Mouse (Mus musculus) hindbrain, postnatal 0 days (tissue): ENCODE data around the gene Olfr1153. TPM values are rescaled to one million over a fixed set of nuclear protein-coding genes. Genes with fewer than 3 reads are reported as not detected.

Experiments used
- ATAC-seq: fragments of 200-750 bp; cut with Nextera tagmentation; 2 replicates; pipeline ENCODE4 v1.8.0; 2017; ENCODE audit warnings: mild to moderate bottlenecking, moderate TSS enrichment, moderate library complexity
- DNase-seq: peaks from one replicate; pipeline ENCODE4 v3.0.0-alpha.2; 2015; ENCODE audit warnings: low spot score
- H3K27ac ChIP-seq: fragments of 300-500 bp; sonication (generic); 2 replicates; pipeline ENCODE4 v1.5.1; 2014; ENCODE audit warnings: mild to moderate bottlenecking
- H3K27me3 ChIP-seq: fragments of 300-500 bp; sonication (generic); 2 replicates; pipeline ENCODE4 v1.6.1; 2014; ENCODE audit warnings: low read length, mixed read lengths; ENCODE audit not compliant: insufficient read depth
- H3K36me3 ChIP-seq: fragments of 300-500 bp; sonication (generic); 2 replicates; pipeline ENCODE4 v1.6.1; 2014; ENCODE audit warnings: low read length, mixed read lengths; ENCODE audit not compliant: insufficient read depth
- H3K4me1 ChIP-seq: fragments of 300-500 bp; sonication (generic); 2 replicates; pipeline ENCODE4 v1.6.1; 2014; ENCODE audit warnings: antibody characterized with exemption, low read length, mixed read lengths; ENCODE audit not compliant: insufficient read depth
- H3K4me2 ChIP-seq: fragments of 300-500 bp; sonication (generic); 2 replicates; pipeline ENCODE4 v1.6.1; 2014; ENCODE audit warnings: low read depth, mild to moderate bottlenecking, low read length, moderate library complexity, mixed read lengths
- H3K4me3 ChIP-seq: fragments of 300-500 bp; sonication (generic); 2 replicates; pipeline ENCODE4 v1.5.1; 2014; ENCODE audit warnings: low read length
- H3K9ac ChIP-seq: fragments of 300-500 bp; sonication (generic); replicated peaks from 2 replicates; pipeline ENCODE4 v1.6.1; 2014; ENCODE audit warnings: mild to moderate bottlenecking, low read length, moderate library complexity, mixed read lengths
- H3K9me3 ChIP-seq: fragments of 300-500 bp; sonication (generic); 2 replicates; pipeline ENCODE4 v1.6.1; 2016; ENCODE audit warnings: low read length, mixed read lengths
- CTCF ChIP-seq: IDR thresholded peaks from 2 replicates; pipeline ENCODE4 v1.5.1; 2016; ENCODE audit warnings: antibody characterized with exemption, control low read depth, low read depth
- WGBS: fragments of 180-500 bp; shearing (Covaris S2); extraction: QIAGEN DNeasy Blood & Tissue Kit; methylation state at CpG from one replicate; pipeline ENCODE4 v1.1.7; 2014; 5-methylcytosine and 5-hydroxymethylcytosine counted together
- polyA plus RNA-seq: library from polyadenylated mRNA; unstranded; fragments of >200 nt; fragmentation: Nextera tagmentation; extraction: Ambion mirVana; gene quantifications from 2 replicates; pipeline ENCODE4 v1.2.1, GENCODE M21; 2015
- total RNA-seq: library from RNA; depleted of rRNA; stranded (reverse); fragments of >200 nt; gene quantifications from 2 replicates; pipeline ENCODE4 v1.2.3, GENCODE M21; 2014; rRNA removed

Olfr1153 gene
- not detected in 2 replicates for total RNA-seq
- polyA plus RNA-seq = not detected in 2 replicates

- no peak within 1 kb of the TSS for H3K4me3 ChIP-seq
- H3K27ac ChIP-seq = no peak within 1 kb of the TSS
- ATAC-seq (no peak), DNase-seq (no peak)
- TF ChIP-seq CTCF = no peak
- WGBS = 75% methylated on average over 1 of the region's 1 CpGs
- no peaks in the 10 kb centered on the region for H3K36me3 ChIP-seq
- no peaks in the 10 kb centered on the region for H3K27me3 ChIP-seq
- H3K4me2 ChIP-seq = no peak within 1 kb of the TSS
- no peaks in the 10 kb centered on the region for H3K9me3 ChIP-seq
- no peak within 1 kb of the TSS for H3K9ac ChIP-seq
- H3K4me1 ChIP-seq = no peaks in the 10 kb centered on the region
Observed at GRCm38 (mm10) chr2:87894662-87895061, at the start of gene Olfr1153. Gene Olfr1153 (plus strand): TSS chr2:87894962.

- DNase-seq = no peak
- no peak for TF ChIP-seq CTCF
- Histone ChIP-seq H3K27ac (no peak within 1 kb of the TSS), H3K4me1 (no peaks in the 10 kb centered on the region), H3K4me3 (no peak within 1 kb of the TSS), H3K9ac (no peak within 1 kb of the TSS), H3K9me3 (no peaks in the 10 kb centered on the region), H3K36me3 (no peaks in the 10 kb centered on the region), H3K27me3 (no peaks in the 10 kb centered on the region), H3K4me2 (no peak within 1 kb of the TSS)
- no peak for ATAC-seq
- 93% methylated on average over 1 of the region's 1 CpGs for WGBS
Observed at GRCm38 (mm10) chr2:87855562-87855961, 39.2 kb upstream of the Olfr1153 start, which contains the start of gene Olfr1151. Gene Olfr1151 (plus strand): TSS chr2:87855862.

GRCm38 (mm10) chr2:87866192-87866591, 28.6 kb upstream of the Olfr1153 start, which contains the start of gene Olfr1152:
Gene Olfr1152 (plus strand): TSS chr2:87866492.
- ATAC-seq (no peak), DNase-seq (no peak)
- Histone ChIP-seq H3K27ac (no peak within 1 kb of the TSS), H3K9ac (no peak within 1 kb of the TSS), H3K9me3 (no peaks in the 10 kb centered on the region), H3K4me2 (no peak within 1 kb of the TSS), H3K4me3 (no peak within 1 kb of the TSS), H3K36me3 (no peaks in the 10 kb centered on the region), H3K27me3 (no peaks in the 10 kb centered on the region), H3K4me1 (no peaks in the 10 kb centered on the region)
- no peak for TF ChIP-seq CTCF

DNA sequence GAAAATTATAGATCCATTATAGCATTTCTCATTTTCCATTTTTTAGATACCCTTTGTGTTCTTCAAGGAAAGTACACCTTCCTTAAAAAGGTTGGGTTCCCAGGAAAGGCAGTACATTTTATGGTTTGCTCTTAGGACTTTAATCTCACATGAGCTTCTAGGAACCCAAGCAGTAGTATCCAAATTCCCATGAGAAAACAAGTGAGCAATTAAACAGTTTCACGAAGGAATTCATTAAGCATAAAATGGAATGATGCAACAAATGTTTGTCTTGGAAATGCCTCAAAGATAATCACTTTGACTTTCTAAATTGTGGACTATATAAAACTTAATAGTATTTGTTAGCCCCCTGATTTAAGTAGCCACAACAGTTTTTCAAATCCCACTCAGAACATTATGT, 10.3 kb downstream of the Olfr1153 start, which contains the start of gene Olfr1154:
Gene Olfr1154 (minus strand): TSS at position 101 of the 400 bp plus-strand sequence.
- H3K4me1 ChIP-seq = no peaks in the 10 kb centered on the region
- H3K4me3 ChIP-seq = no peak within 1 kb of the TSS
- H3K36me3 ChIP-seq = no peaks in the 10 kb centered on the region
- DNase-seq (no peak), ATAC-seq (no peak)
- no peaks in the 10 kb centered on the region for H3K27me3 ChIP-seq
- no peak within 1 kb of the TSS for H3K27ac ChIP-seq
- 85% methylated on average over 1 of the region's 1 CpGs for WGBS
- H3K9ac ChIP-seq = no peak within 1 kb of the TSS
- TF ChIP-seq CTCF = no peak
- H3K9me3 ChIP-seq = no peaks in the 10 kb centered on the region
- no peak within 1 kb of the TSS for H3K4me2 ChIP-seq

DNA sequence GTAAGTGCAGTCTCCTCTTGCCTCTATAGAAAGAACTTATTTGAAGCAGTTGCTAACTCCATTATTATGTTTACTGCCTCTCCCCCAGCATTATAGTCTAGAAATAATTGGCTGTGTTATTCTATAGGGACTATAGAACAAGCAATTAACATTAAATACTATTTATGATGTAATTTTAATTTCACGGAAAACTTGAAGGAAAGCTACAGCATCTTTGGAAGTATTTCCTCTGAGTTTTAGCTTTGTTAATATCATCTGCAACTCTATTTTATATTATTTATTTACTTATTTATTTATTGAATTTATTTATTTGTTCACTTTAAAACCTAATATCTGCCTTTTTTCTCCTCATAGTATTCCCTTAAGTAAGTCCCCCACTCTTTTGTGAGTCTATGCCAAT, 50.3 kb downstream of the Olfr1153 start, which contains the start of gene Olfr1155:
Gene Olfr1155 (minus strand): TSS at position 101 of the 400 bp plus-strand sequence.
- Histone ChIP-seq H3K4me1 (no peaks in the 10 kb centered on the region), H3K4me3 (no peak within 1 kb of the TSS), H3K27ac (no peak within 1 kb of the TSS), H3K4me2 (no peak within 1 kb of the TSS), H3K9ac (no peak within 1 kb of the TSS), H3K36me3 (no peaks in the 10 kb centered on the region), H3K27me3 (no peaks in the 10 kb centered on the region), H3K9me3 (no peaks in the 10 kb centered on the region)
- no peak for ATAC-seq
- DNase-seq = no peak
- TF ChIP-seq CTCF = no peak
- 96% methylated on average over 1 of the region's 1 CpGs for WGBS

Other genes with a start within 250 kb of the Olfr1153 start
- gene Olfr1133, start 247.6 kb upstream of the Olfr1153 start, total RNA-seq = not detected in 2 replicates
- not detected in 2 replicates for gene Olfr1133, start 247.6 kb upstream of the Olfr1153 start, polyA plus RNA-seq
- not detected in 2 replicates for gene Olfr1134, start 236.5 kb upstream of the Olfr1153 start, total RNA-seq
- not detected in 2 replicates for gene Olfr1134, start 236.5 kb upstream of the Olfr1153 start, polyA plus RNA-seq
- not detected in 2 replicates for gene Olfr1135, start 221.3 kb upstream of the Olfr1153 start, total RNA-seq
- not detected in 2 replicates for gene Olfr1135, start 221.3 kb upstream of the Olfr1153 start, polyA plus RNA-seq
- gene Olfr1136, start 201.0 kb upstream of the Olfr1153 start, total RNA-seq = not detected in 2 replicates
- gene Olfr1136, start 201.0 kb upstream of the Olfr1153 start, polyA plus RNA-seq = not detected in 2 replicates
- gene Olfr1137, start 181.8 kb upstream of the Olfr1153 start, total RNA-seq = not detected in 2 replicates
- gene Olfr1137, start 181.8 kb upstream of the Olfr1153 start, polyA plus RNA-seq = not detected in 2 replicates
- not detected in 2 replicates for gene Olfr1138, start 155.0 kb upstream of the Olfr1153 start, total RNA-seq
- gene Olfr1138, start 155.0 kb upstream of the Olfr1153 start, polyA plus RNA-seq = not detected in 2 replicates
- gene Olfr1140, start 151.2 kb upstream of the Olfr1153 start, total RNA-seq = not detected in 2 replicates
- 0.20 TPM in 1 of 2 replicates, not detected in the other for gene Olfr1140, start 151.2 kb upstream of the Olfr1153 start, polyA plus RNA-seq
- gene Olfr1141, start 141.0 kb upstream of the Olfr1153 start, total RNA-seq = not detected in 2 replicates
- not detected in 2 replicates for gene Olfr1141, start 141.0 kb upstream of the Olfr1153 start, polyA plus RNA-seq
- not detected in 2 replicates for gene Olfr152, start 115.5 kb upstream of the Olfr1153 start, total RNA-seq
- not detected in 2 replicates for gene Olfr152, start 115.5 kb upstream of the Olfr1153 start, polyA plus RNA-seq
- gene Olfr1143, start 94.4 kb upstream of the Olfr1153 start, total RNA-seq = not detected in 2 replicates
- not detected in 2 replicates for gene Olfr1143, start 94.4 kb upstream of the Olfr1153 start, polyA plus RNA-seq
- not detected in 2 replicates for gene Olfr1145, start 85.1 kb upstream of the Olfr1153 start, total RNA-seq
- gene Olfr1145, start 85.1 kb upstream of the Olfr1153 start, polyA plus RNA-seq = not detected in 2 replicates
- gene Olfr1148, start 64.4 kb upstream of the Olfr1153 start, total RNA-seq = not detected in 2 replicates
- gene Olfr1148, start 64.4 kb upstream of the Olfr1153 start, polyA plus RNA-seq = not detected in 2 replicates
- gene Olfr1150-ps1, start 51.0 kb upstream of the Olfr1153 start, total RNA-seq = not detected in 2 replicates
- not detected in 2 replicates for gene Olfr1150-ps1, start 51.0 kb upstream of the Olfr1153 start, polyA plus RNA-seq
- gene Olfr1151, start 39.1 kb upstream of the Olfr1153 start, total RNA-seq = not detected in 2 replicates
- gene Olfr1151, start 39.1 kb upstream of the Olfr1153 start, polyA plus RNA-seq = not detected in 2 replicates
- gene Olfr1152, start 28.5 kb upstream of the Olfr1153 start, total RNA-seq = not detected in 2 replicates
- gene Olfr1152, start 28.5 kb upstream of the Olfr1153 start, polyA plus RNA-seq = not detected in 2 replicates
- not detected in 2 replicates for gene Olfr1154, start 10.2 kb downstream of the Olfr1153 start, total RNA-seq
- not detected in 2 replicates for gene Olfr1154, start 10.2 kb downstream of the Olfr1153 start, polyA plus RNA-seq
- gene Olfr1155, start 50.2 kb downstream of the Olfr1153 start, total RNA-seq = not detected in 2 replicates
- gene Olfr1155, start 50.2 kb downstream of the Olfr1153 start, polyA plus RNA-seq = not detected in 2 replicates
- not detected in 2 replicates for gene Olfr1156, start 58.1 kb downstream of the Olfr1153 start, total RNA-seq
- gene Olfr1156, start 58.1 kb downstream of the Olfr1153 start, polyA plus RNA-seq = not detected in 2 replicates
- gene Olfr1157, start 73.3 kb downstream of the Olfr1153 start, total RNA-seq = not detected in 2 replicates
- gene Olfr1157, start 73.3 kb downstream of the Olfr1153 start, polyA plus RNA-seq = not detected in 2 replicates
- gene Olfr74, start 79.7 kb downstream of the Olfr1153 start, total RNA-seq = not detected in 2 replicates
- not detected in 2 replicates for gene Olfr74, start 79.7 kb downstream of the Olfr1153 start, polyA plus RNA-seq
- gene Olfr1158, start 95.2 kb downstream of the Olfr1153 start, total RNA-seq = not detected in 2 replicates
- gene Olfr1158, start 95.2 kb downstream of the Olfr1153 start, polyA plus RNA-seq = not detected in 2 replicates
- not detected in 2 replicates for gene Olfr1160, start 113.3 kb downstream of the Olfr1153 start, total RNA-seq
- not detected in 2 replicates for gene Olfr1160, start 113.3 kb downstream of the Olfr1153 start, polyA plus RNA-seq
- gene Olfr1161, start 127.8 kb downstream of the Olfr1153 start, total RNA-seq = not detected in 2 replicates
- gene Olfr1161, start 127.8 kb downstream of the Olfr1153 start, polyA plus RNA-seq = not detected in 2 replicates
- not detected in 2 replicates for gene Olfr73, start 142.7 kb downstream of the Olfr1153 start, total RNA-seq
- gene Olfr73, start 142.7 kb downstream of the Olfr1153 start, polyA plus RNA-seq = not detected in 2 replicates
- not detected in 2 replicates for gene Olfr1162, start 156.2 kb downstream of the Olfr1153 start, total RNA-seq
- gene Olfr1162, start 156.2 kb downstream of the Olfr1153 start, polyA plus RNA-seq = not detected in 2 replicates
- not detected in 2 replicates for gene Olfr1163, start 176.9 kb downstream of the Olfr1153 start, total RNA-seq
- gene Olfr1163, start 176.9 kb downstream of the Olfr1153 start, polyA plus RNA-seq = not detected in 2 replicates
- not detected in 2 replicates for gene Olfr1164, start 199.0 kb downstream of the Olfr1153 start, total RNA-seq
- not detected in 2 replicates for gene Olfr1164, start 199.0 kb downstream of the Olfr1153 start, polyA plus RNA-seq
- gene Olfr1166, start 233.3 kb downstream of the Olfr1153 start, total RNA-seq = not detected in 2 replicates
- not detected in 2 replicates for gene Olfr1166, start 233.3 kb downstream of the Olfr1153 start, polyA plus RNA-seq